Mouse (Mus musculus) gastrocnemius, adult 8-10 months (tissue): Measurements from ENCODE around the gene Sh3tc1. TPM values are rescaled to one million over a fixed set of nuclear protein-coding genes. Genes with fewer than 3 reads are reported as not detected.

Experiments used
- DNase-seq, 2 experiments: peaks; one replicate each; pipeline ENCODE4 v3.0.0; 2022; ENCODE audit warnings: low spot score in 2 of 2
- total RNA-seq, 4 experiments: library from RNA; stranded (reverse); gene quantifications; 2 replicates each; pipeline ENCODE4 v1.2.4; 2022

Gene Sh3tc1
- total RNA-seq: 1 to 10 TPM; 1.4 to 2.9 (median 1.9) TPM

- DNase-seq: no peak
These were observed at the start of gene Sh3tc1 for GRCm38 (mm10) chr5:35739536-35740278. TSS of gene Sh3tc1 (minus strand) at chr5:35739987.

- no peak for DNase-seq
These were observed 48.9 kb upstream of the Sh3tc1 start for GRCm38 (mm10) chr5:35788719-35789118.

DNA sequence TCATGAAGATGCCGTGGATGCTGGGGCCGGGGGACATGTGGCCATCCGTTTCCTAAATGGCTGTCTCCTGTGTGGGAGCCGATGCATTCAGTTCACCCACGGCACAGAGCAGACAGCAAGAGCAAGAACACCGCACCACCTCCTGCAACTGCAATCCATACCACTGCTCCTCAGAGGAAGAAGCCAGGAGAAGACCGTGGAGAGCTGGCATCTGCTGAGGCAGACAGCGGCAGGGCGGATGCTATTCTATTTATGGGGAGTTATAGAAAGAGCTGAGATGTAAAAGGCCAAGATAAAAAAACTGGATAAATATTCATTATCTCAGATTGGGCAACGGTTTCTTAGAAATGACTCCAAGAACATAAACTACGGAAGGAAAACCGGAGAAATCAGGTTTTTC is 48.1 kb upstream of the Sh3tc1 start:
- DNase-seq: no peak

DNA sequence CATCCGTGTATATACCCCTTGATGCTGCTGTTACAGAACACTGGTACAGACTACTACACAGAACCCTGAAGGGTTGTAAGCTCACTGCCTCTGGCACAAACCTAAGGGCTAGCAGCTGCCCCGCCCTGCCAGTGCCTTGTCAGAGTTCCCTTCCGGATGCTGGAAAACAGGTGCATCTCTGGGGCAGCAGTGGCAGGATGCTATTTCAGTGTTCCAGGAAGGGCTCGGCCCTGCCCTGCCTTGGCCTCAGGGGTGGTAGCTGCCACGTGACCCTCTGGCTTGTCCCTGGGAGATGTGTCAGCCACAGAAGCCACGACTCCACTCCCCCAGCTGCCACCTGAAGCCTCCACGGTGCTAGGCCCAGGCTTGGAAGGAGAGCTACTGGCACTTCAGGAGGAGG is 46.1 kb upstream of the Sh3tc1 start:
- peak; percentile 77 to 88 for DNase-seq

GRCm38 (mm10) chr5:35782648-35783180 is 42.9 kb upstream of the Sh3tc1 start:
- no peak for DNase-seq

- DNase-seq: no peak
These were observed 41.3 kb upstream of the Sh3tc1 start for GRCm38 (mm10) chr5:35781116-35781515.

DNA sequence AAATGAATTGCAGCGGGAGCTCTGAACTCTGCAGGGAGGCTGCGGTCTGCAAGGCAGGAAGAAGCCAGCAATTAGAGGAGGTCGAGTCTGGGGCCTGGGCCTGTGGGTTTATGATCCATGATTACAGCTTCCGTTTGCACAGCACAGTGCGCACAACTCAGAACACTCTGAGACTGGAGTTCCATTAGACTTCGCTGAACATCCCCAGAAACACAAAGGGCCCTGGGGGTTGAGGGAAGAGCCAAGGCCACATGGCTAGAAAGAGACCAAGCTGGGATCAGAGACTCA is 34.3 kb upstream of the Sh3tc1 start:
- no peak for DNase-seq

DNA sequence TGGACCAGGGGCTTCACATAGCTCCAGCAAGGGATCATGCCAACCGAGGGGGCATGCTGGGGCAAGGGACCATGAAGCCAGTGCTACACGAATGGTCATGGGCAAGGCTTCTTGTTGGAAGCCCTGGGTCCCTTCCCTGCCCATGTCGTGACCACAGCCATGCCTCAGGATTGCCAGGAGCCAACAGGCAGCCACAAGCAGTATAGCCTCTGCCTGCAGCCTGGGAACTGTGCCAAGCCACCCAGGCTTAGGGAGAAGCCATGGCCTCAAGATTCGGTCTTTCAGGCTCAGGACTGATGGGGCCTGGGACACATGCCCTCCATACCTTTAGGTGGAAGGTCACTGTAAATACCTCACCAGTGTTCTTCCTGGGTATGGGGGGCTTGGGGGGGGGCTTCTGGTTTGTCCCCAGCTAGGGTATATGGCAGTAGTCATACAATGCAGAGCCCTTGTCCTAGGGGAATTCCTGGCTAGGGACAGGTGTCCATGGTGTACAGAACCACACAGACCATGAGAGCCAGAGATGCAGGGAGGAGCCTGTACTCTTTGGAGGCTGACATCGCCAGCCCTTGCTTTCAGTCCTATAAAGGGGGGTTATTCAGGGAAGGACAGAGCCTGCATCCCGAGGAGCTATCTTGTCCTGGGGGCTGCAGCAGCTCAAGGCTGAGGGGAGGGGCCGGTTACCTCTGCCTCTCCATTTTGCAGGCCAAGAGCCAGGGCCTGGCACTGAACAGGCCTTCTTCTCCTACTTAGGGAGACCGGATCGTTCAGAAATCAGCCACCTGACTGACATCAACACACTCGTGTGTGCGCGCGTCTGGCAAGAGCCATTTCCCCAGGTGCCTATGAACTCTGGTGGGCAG is 33.7 kb upstream of the Sh3tc1 start:
- DNase-seq: no peak

DNA sequence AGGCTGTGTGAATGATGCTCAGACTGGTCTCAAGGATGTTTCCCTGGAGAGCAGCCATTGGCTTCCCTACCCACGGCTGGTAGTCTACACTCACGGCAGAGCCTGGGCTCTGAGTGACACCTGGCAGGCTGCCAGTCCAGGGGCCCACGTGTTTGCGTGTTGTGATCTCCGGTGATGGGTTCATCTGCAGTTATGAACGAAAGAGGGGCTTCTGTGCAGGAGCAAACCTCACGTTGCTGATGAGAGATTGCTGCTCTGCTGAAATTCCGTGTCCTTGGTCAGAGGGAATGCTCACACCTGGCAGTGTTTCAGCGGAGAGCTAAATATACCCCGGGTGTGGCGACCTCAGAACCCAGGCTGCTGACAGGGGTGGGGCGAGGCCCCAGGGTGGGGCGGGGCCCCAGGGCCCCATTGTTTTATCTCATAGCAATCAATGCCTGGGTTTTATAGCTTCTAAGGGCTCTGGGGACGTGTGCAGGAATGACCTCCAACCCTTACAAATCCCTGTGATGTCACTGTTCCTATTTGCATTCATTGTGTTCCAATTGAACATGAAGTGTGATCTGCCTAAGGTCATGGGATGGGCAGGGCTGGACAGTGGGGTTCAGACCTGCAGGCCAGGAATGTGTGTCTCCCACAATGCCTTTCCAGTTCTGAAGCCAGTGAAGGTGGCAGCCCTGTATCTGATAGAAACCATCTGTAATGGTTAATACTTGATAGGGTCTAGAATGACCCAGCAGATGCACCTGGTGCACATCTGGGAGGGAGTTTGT is 31.3 kb upstream of the Sh3tc1 start:
- peak; percentile 55 to 72 for DNase-seq

DNA sequence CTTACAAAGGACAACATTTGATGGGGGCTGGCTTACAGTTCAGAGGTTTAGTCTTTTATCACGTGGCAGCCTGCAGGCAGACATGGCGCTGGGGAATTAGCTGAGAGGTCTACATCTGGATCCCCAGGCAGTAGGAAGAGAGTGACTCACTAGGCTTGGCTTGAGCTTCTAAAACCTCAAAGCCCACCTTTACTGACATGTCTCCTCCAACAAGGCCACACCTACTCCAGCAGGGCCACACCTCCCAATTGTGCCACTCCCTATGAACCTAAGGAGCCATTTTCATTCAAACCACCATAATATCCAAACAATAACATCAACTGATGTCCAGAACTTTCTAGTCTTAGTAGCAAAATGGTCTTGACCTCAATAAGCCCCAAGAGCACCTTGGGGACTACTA is 30.5 kb upstream of the Sh3tc1 start:
- DNase-seq: no peak

DNA sequence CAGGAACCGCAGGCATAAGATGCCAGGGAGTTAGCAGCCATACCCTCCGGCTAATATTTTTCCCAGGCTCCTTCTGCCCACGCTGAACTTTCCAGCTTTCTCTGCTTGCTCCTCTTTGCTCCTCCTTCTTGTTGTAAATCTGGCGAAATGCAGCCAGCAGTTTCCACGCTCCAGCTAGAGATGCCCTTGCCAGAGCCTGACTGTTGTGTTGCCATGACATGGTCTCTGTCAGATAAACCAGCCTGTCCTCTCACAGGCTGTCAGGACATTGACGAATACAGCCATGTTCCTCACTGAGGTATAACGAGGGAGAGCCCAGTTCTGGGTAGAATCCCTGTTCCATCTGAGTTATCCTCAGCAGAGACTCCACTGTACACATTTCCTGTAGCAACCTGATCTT is 29.2 kb upstream of the Sh3tc1 start:
- DNase-seq: no peak

- no peak for DNase-seq
These were observed 28.7 kb upstream of the Sh3tc1 start for GRCm38 (mm10) chr5:35768525-35768924.

- DNase-seq: no peak
These were observed 26.1 kb upstream of the Sh3tc1 start for GRCm38 (mm10) chr5:35765909-35766308.

GRCm38 (mm10) chr5:35762850-35763249 is 23.1 kb upstream of the Sh3tc1 start:
- DNase-seq: peak; percentile 44 to 63

DNA sequence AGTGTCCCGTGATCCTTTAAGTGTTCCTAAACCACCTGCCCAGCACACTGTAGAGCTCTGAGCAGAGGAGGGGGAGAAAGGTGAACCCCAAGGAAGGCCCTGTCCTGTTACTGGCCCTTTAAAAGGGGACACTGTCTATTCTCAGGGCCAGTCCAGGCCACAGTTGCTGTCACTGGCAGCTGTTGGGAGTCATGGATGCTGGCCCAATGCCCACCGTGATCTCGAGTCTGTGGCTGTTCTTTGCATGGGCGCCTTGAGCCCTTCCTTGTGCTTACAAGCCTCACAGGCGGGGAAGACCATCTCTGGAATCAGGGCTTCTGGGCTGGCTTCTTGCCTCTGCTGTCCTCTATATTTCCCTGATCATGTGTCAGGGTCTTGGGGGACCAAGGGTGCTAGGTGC is 22.6 kb upstream of the Sh3tc1 start:
- peak; percentile 61 to 74 for DNase-seq

- DNase-seq: no peak
These were observed 21.5 kb upstream of the Sh3tc1 start for GRCm38 (mm10) chr5:35761323-35761722.

DNA sequence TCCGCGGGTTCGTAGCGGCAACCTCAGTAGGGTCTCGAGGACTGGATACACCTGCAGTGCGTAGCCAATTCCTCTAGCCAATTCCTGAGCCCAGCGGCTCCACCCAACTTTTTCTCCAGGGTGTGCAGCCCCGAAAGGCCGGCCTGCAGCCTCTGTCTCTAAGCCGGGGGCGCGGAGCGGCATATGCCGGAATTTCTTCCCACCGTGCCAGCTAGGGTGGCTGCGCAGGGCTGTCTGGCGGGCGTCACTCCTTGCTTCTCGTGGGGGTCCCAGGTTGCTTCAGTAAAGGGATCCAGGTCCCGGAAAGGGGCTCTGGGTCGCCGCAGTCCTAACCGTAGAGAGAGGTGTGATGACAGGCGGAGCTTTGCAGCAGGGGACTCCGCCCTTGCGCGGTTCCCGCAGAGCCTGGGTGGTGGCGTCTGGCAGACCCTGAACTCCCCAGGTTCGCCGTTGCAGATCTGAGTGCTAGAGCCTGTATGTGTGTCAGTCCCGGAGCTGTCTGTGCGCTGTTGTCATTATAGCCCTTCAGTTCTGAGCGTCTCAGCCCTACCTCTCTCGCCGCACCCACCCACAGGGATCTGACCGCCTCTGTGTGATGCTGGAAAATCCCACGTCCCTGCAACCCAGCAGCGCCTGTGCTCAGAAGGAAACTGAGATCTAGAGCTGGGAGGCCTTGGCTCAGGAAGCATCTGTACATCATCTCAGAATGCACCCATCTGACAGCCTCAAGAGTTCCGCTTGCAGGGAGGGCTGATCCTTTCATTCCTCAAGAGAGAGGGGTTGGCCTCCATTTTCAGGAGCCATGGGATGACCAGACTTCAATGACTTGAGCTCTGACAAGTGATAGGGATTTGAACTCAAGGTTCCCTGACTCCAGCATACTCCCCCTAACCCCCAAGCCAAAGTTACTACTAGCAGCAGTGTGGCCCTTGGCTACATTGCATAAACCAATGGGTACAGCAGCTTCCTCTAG is 18.6 kb upstream of the Sh3tc1 start:
- DNase-seq: peak in 1 of 2 experiments; percentile 36

GRCm38 (mm10) chr5:35757639-35758001 is 17.8 kb upstream of the Sh3tc1 start, which contains the start of gene Ablim2:
TSS of gene Ablim2 (plus strand) at chr5:35757880.
- DNase-seq: peak; percentile 85 to 93

DNA sequence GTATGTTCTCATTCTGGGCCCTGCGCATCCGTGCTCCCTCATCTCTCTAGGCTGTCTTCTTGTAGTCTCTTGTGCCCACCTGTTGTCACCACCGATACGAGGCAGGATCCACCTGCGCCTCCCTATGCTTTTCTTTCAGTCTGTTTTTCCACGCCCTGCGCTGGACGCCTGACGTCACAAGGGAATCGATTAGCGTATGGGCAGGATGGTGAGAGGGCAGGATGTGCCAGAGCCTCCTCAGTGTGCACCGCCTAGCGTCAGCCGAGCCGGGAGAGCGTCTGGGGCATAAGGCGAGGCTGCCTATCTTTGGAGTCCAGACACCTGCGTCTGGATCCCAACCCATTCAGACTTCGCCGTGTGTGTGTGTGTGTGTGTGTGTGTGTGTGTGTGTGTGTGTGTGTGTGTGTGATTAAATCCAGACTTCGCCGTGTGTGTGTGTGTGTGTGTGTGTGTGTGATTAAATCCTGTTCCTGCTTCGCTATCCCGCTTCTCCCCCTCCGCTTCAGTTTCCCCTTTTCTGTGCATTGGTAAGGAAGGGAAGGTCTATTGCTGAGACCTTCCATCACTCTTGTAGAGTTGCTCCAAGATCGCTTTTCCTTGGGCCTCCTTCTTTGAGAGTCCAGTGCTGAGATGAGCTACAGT is 17.3 kb upstream of the Sh3tc1 start:
- no peak for DNase-seq

DNA sequence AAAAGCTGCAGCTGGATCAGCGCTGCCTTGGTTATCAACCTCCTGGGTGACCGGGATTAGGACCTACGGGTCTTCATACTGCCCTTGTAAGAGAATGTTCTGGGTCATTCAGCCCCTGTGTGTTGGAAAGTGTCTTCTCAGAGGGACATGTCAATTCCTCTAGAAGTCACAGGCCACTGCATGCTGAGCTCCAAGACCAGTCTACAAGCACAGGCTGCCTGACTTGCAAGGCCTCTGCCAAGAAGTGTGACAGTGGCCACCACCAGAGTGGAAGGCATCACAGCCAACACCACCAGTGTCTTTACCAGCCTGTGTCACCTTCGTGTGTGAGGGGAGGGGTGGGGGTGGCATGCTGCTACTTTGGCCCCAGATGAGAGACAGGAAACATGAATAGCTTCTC is 16.2 kb upstream of the Sh3tc1 start:
- DNase-seq: no peak
